Mouse (Mus musculus): Measurements from ENCODE around the gene Slc5a11.

Gene Slc5a11

GRCm38 (mm10) chr7:123287903-123288302 lies 73.3 kb downstream of the Slc5a11 start:
- DNase-seq, result peak; percentile 82

- no peak for DNase-seq
These were observed 74.6 kb downstream of the Slc5a11 start for GRCm38 (mm10) chr7:123289176-123289575.

- no peak for DNase-seq
These were observed 77.4 kb downstream of the Slc5a11 start for GRCm38 (mm10) chr7:123291942-123292341.

- no peak for DNase-seq
These were observed 79.3 kb downstream of the Slc5a11 start for GRCm38 (mm10) chr7:123293898-123294297.

GRCm38 (mm10) chr7:123295423-123295822 lies 80.8 kb downstream of the Slc5a11 start:
- no peak for DNase-seq

GRCm38 (mm10) chr7:123296097-123296496 lies 81.5 kb downstream of the Slc5a11 start:
- no peak for DNase-seq

GRCm38 (mm10) chr7:123298225-123298624 lies 83.6 kb downstream of the Slc5a11 start:
- peak; percentile 48 for DNase-seq

GRCm38 (mm10) chr7:123300258-123300657 lies 85.7 kb downstream of the Slc5a11 start:
- DNase-seq, result no peak

GRCm38 (mm10) chr7:123305397-123305796 lies 90.8 kb downstream of the Slc5a11 start:
- DNase-seq, result peak; percentile 76

GRCm38 (mm10) chr7:123307236-123307635 lies 92.7 kb downstream of the Slc5a11 start:
- no peak for DNase-seq

- no peak for DNase-seq
These were observed 93.4 kb downstream of the Slc5a11 start for GRCm38 (mm10) chr7:123307887-123308558.

- no peak for DNase-seq
These were observed 97.3 kb downstream of the Slc5a11 start for GRCm38 (mm10) chr7:123311836-123312235.

GRCm38 (mm10) chr7:123312738-123313137 lies 98.2 kb downstream of the Slc5a11 start:
- DNase-seq, result no peak

GRCm38 (mm10) chr7:123322452-123323121 lies 108.0 kb downstream of the Slc5a11 start:
- no peak for DNase-seq
